Mouse (Mus musculus): ENCODE data around the gene Shisa9.
A peak's percentile ranks its signal among the peaks of the same experiment; 100 is the strongest.

Shisa9 gene

GRCm38 (mm10) chr16:12076270-12076669, 92.4 kb downstream of the Shisa9 start:
- no peak for DNase-seq

GRCm38 (mm10) chr16:12076700-12077099, 92.8 kb downstream of the Shisa9 start:
- no peak for DNase-seq

DNA sequence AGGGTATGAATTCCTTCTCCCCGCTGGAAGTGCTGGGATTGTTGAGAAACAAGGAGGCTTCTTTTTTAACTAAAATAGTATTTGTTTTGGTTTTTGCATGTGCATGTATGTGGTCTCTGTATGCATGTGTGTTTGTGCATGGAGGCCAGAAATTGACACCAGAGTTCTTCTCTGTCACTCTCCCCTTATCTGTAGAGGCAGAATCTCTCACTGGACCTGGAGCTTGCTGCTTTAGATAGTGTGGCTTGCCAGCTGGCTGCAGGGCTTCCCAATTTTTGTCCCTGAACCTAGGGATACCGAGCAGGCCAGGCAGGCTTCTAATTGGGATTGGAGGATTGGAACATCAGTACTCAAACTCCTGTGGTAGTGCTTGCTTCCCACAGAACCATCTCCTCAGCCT, 99.2 kb downstream of the Shisa9 start:
- no peak for DNase-seq

- no peak for DNase-seq
Measured at GRCm38 (mm10) chr16:12090604-12091235, 106.8 kb downstream of the Shisa9 start.

DNA sequence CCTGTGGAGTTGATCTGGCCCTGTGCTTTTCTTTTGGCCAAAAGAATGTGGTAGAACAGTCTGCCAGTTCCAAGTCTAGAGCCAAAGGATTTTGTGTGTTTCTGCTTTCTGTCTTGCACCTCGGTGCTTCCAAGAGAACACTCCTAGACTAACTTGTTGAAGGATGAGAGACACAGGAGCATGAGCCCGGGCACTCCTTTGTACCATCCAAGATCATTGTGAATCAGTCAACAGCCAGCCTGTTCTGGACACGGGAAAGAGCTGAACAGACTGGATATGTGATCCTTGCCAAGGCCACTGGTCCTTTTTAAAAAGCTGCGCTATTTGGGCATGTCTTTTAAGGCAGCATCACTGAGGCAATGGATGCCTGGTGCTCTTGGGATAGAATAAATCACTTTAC, 109.3 kb downstream of the Shisa9 start:
- no peak for DNase-seq

- DNase-seq = no peak
Measured at GRCm38 (mm10) chr16:12094784-12095315, 110.9 kb downstream of the Shisa9 start.

DNA sequence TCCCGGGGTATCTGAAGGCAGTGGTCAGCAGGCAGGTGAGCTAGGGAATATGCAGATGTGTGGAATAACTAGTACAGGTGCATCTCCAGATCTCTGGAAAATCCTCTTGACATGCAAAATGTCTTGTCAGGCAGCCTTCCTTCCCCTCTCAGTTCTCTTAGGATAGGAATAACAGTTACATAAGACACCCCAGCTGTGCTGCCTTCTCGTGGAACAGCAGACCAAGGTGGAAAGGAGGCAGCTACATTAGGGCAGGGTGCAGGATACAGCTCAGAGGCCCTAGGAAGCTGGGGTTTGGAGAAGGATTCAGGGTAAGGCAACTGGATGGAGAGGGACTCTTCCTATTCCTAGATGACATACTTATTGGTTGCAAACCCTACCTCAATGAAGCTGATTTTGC, 111.5 kb downstream of the Shisa9 start:
- DNase-seq = no peak

GRCm38 (mm10) chr16:12108436-12108835, 124.5 kb downstream of the Shisa9 start:
- DNase-seq = no peak

DNA sequence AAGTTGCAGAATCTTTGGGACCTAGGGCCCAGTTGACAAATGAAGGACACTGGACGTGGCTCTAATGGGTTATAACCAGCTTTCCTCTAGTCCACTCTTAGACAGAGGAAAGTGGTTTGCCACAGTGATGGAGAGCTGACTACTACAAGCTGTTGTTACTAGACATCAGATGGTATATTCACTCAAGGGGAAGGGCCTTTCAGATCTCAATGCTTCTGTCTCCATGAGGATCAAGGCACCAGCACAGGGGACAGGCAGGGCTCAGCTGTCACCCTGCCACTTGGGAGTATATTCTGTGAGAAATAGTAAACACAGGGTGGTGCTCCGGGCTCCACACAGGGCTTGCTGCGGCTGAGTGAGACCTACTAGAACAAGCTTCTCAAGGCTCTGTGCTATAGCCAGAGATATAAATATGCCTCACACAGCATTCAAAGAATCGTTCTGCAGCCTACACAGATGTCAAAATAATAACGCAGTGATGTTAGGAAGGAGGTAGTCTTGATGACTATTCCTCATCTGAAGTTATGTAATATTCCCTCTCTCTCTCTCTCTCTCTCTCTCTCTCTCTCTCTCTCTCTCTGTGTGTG, 127.0 kb downstream of the Shisa9 start:
- no peak for DNase-seq

- no peak for DNase-seq
Measured at GRCm38 (mm10) chr16:12114396-12114795, 130.5 kb downstream of the Shisa9 start.

GRCm38 (mm10) chr16:12115040-12115856, 131.3 kb downstream of the Shisa9 start:
- DNase-seq = no peak

GRCm38 (mm10) chr16:12116926-12117325, 133.0 kb downstream of the Shisa9 start:
- no peak for DNase-seq

DNA sequence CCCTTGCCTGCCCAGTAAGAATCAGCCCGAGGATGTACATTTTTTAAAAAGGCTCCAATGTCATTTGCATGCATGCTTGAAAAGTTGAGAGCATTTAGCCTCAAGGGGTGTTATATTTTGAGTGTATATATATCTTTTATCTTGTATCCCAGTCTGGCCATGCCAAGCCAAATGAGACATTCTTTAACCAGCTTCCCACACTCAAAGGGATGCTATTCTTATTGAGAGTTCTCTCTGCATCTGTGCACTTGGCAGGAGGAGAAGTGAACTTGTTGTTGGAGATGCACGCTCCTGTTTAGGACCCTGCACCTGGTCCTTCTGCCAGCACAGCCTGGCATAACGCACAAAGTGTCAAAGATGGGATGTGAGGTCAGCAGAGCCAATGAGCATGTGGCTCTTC, 135.6 kb downstream of the Shisa9 start:
- no peak for DNase-seq

DNA sequence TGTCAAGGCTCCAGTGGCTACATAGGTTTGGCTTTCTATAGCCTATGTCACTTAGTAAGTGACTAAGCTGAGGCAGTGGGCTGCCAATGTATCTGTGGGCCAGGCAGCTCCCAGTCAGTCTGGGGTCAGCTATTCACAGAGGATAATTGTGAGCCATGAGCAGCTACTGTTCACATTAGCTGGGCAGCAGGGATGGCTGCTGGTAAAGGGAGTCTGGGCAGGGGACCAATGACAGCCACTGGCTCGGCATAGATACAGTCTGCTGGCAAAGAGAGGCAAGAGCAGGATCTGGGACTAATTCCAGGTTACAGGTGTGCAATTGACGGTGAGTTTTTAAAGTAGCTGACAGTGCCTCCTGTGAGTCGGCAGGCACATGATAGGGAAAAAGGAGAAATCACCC, 145.9 kb downstream of the Shisa9 start:
- DNase-seq = no peak

DNA sequence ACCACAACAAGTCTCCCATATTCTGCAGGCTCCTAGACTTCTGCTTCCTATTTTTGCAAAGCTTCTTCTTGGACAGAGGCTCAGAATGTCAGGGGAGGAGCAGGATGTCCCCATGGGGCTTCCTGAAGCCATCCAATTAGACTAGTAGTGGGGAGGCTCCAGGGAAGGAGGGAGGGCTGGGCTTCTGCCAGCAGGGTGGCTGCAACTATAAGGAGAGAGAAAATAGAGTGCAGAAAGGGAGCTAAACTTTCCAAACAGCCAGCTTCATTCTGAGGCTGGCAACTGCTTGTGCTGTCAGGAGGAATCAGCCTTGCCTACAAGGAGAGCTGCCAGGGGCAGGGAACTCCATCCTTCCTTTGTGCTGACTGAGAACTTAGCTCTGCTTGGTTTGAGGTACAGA, 162.8 kb downstream of the Shisa9 start:
- no peak for DNase-seq

GRCm38 (mm10) chr16:12151986-12152385, 168.1 kb downstream of the Shisa9 start:
- no peak for DNase-seq

- no peak for DNase-seq
Measured at GRCm38 (mm10) chr16:12154476-12154875, 170.6 kb downstream of the Shisa9 start.

- DNase-seq = no peak
Measured at GRCm38 (mm10) chr16:12173482-12174041, 189.6 kb downstream of the Shisa9 start.

DNA sequence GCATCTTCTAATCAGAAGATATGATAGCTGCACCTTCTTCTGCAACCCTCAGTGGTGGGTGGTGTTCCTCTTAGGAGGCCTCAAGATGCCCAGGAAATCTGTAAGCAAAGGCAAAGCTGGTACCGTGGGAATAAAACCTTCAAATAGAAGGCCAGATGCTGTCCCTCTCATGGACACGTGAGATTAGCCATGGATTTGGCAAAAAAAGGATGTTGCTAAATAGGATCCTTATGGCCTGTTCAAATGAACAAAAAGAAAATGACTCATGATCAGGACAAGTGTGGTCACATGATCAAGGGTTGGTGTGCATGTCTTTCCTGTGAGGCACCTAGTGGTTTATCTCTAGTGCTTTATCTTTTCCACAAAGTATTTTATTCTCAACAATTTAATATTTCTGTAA, 194.1 kb downstream of the Shisa9 start:
- DNase-seq = no peak

DNA sequence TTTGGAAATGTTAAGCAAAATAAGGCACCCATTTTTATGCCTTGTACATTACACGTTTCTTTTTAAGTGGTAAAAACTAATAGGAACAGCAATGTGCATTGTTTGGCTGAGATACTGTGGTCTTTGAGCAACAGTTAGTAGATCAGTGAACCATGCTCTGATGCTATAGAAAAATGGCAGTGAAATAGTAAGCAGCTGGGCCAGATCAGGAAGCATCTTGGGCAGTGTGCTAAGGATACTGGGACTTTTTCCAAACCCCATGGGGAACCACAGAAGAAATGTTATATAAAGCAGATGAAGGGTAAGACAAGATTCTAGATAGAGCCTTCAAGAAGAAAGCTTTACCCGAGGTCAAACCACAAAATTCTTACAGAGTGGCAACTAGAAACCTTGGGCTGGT, 205.8 kb downstream of the Shisa9 start:
- no peak for DNase-seq

- no peak for DNase-seq
Measured at GRCm38 (mm10) chr16:12196841-12197240, 212.9 kb downstream of the Shisa9 start.

GRCm38 (mm10) chr16:12197611-12198010, 213.7 kb downstream of the Shisa9 start:
- peak; percentile 3 for DNase-seq

GRCm38 (mm10) chr16:12201216-12201615, 217.3 kb downstream of the Shisa9 start:
- no peak for DNase-seq

DNA sequence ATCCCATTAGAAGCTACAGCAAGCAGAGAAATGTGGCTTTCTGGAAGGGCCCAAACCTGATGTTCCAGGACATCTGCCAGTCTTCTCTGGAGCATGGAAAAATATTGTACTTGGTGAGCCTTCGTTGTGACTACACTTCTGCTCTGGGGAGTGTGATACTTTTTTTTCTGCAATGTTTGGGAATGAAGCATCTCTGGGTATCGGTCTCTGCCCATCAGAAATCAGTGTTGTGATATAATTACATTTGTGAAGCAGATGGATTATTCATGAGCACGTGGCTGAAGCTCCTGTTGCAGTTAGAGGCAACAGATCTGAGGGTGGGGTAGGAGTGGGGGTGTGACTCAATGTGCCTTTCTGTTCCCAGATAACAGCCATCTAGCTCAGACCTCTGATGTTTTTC, 218.2 kb downstream of the Shisa9 start:
- no peak for DNase-seq
